Mouse (Mus musculus) small intestine, adult 2 months (tissue): ENCODE data around the gene Cacnb3.

Experiments
- CTCF ChIP-seq: fragments of 200-500 bp; IDR thresholded peaks from 2 replicates; pipeline ENCODE4 v1.5.1; 2012; ENCODE audit warnings: low read depth, mild to moderate bottlenecking, control low read depth, inconsistent platforms, low read length, moderate library complexity, mixed read lengths; ENCODE audit not compliant: insufficient replicate concordance, insufficient read length; ENCODE audit errors: extremely low read depth
- POLR2A ChIP-seq: fragments of 200-500 bp; IDR thresholded peaks from 2 replicates; pipeline ENCODE4 v1.6.1; 2012; ENCODE audit warnings: low read depth, mild to moderate bottlenecking, control low read depth, inconsistent platforms, low read length, moderate library complexity

- TF ChIP-seq CTCF (no peak), POLR2A (no peak)
Measured at GRCm38 (mm10) chr15:98589640-98590336, 40.9 kb upstream of the Cacnb3 start.
